ENCODE assay signal across 18 mouse cellular contexts in the genomic region with DNA sequence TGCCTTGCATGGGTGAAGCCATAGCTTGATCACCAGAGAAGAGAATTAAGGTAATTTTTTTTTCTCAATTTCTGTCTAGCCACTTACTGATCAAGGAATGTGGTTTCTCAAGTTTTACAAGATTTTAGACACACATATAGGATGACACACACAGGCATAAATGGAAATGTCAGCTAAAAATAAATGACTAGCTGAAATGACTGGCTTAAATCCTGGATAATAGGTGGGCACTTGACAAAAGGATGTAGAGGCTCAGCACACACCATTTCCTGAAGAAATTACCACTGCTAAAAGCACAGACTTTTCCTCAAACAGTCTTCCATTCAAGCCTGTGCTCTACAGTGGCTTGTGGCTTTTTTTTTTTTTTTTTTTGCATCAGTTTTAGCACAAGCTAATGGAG. TPM values are rescaled to one million over a fixed set of nuclear protein-coding genes. Genes with fewer than 3 reads are reported as not detected.
"Had no signal": no experiment of that assay in that cellular context is flagged by ENCODE, and none has a peak within 500 bp of the region (broad histone marks: within the 10 kb centered on the region; RNA-seq: fewer than 3 reads in every experiment).

No protein-coding gene starts in this region.

- H3K4me2 ChIP-seq: midbrain, embryonic 11.5 days; midbrain, embryonic 13.5 days; midbrain, embryonic 15.5 days; neural tube, embryonic 12.5 days; stomach, embryonic 15.5 days had no signal

- H3K9ac ChIP-seq: liver, postnatal 0 days; midbrain, embryonic 13.5 days; midbrain, embryonic 15.5 days; neural tube, embryonic 12.5 days; stomach, embryonic 15.5 days had no signal

- H3K27ac ChIP-seq: macrophage; midbrain, embryonic 13.5 days; midbrain, embryonic 15.5 days; neural tube, embryonic 12.5 days; stomach, embryonic 15.5 days; stomach, postnatal 0 days had no signal

- H3K9me3 ChIP-seq: megakaryocyte, embryonic 14.5 days; midbrain, embryonic 13.5 days; midbrain, embryonic 15.5 days; neural tube, embryonic 12.5 days; stomach, embryonic 15.5 days had no signal

- H3K27me3 ChIP-seq: megakaryocyte, embryonic 14.5 days; midbrain, embryonic 13.5 days; midbrain, embryonic 15.5 days; neural tube, embryonic 12.5 days; stomach, embryonic 15.5 days had no signal

- H3K36me3 ChIP-seq: midbrain, embryonic 13.5 days; midbrain, embryonic 15.5 days; neural tube, embryonic 12.5 days; stomach, embryonic 15.5 days had no signal

- H3K4me1 ChIP-seq: megakaryocyte, embryonic 14.5 days; midbrain, embryonic 13.5 days; midbrain, embryonic 15.5 days; neural tube, embryonic 12.5 days; stomach, embryonic 15.5 days had no signal

- DNase-seq: liver, postnatal 0 days; lung, adult 2 months; lung, postnatal 14 days; lung, postnatal 36 days; right cerebral cortex, postnatal 14 days; thymus, adult 18-20 months; thymus, postnatal 14 days; thymus, postnatal 36 days had no signal

- H3K4me3 ChIP-seq: megakaryocyte, embryonic 14.5 days; midbrain, embryonic 13.5 days; midbrain, embryonic 15.5 days; neural tube, embryonic 12.5 days; stomach, embryonic 15.5 days had no signal

- ATAC-seq: liver, postnatal 0 days; midbrain, embryonic 13.5 days; midbrain, embryonic 15.5 days had no signal

RNA-seq across cellular contexts. Expression of gene Sema3d, which starts 21.0 kb away (rescaled TPM):
- total RNA-seq: monocyte, adult 5-6 weeks; neutrophil, adult 5-6 weeks had no signal
- polyA plus RNA-seq: macrophage had no signal
